Mouse (Mus musculus) stomach, postnatal 0 days (tissue): Measurements from ENCODE around the gene Tigd3. TPM values are rescaled to one million over a fixed set of nuclear protein-coding genes. Genes with fewer than 3 reads are reported as not detected.

Source experiments
- ATAC-seq: fragments of 200-750 bp; cut with Nextera tagmentation; 2 replicates; pipeline ENCODE4 v1.8.0; 2017; ENCODE audit not compliant: low FRiP score, low TSS enrichment
- DNase-seq: peaks from one replicate; pipeline ENCODE4 v3.0.0-alpha.2; 2016; ENCODE audit warnings: low spot score
- H3K27ac ChIP-seq: fragments of 300-500 bp; sonication (generic); replicated peaks from 2 replicates; pipeline ENCODE4 v1.5.1; 2014; ENCODE audit warnings: mild to moderate bottlenecking, control low read depth
- H3K27me3 ChIP-seq: fragments of 300-500 bp; sonication (generic); 2 replicates; pipeline ENCODE4 v1.6.1; 2014; ENCODE audit warnings: low read length; ENCODE audit not compliant: control insufficient read depth, insufficient read depth
- H3K36me3 ChIP-seq: fragments of 300-500 bp; sonication (generic); 2 replicates; pipeline ENCODE4 v1.6.1; 2014; ENCODE audit warnings: low read length, mixed read lengths; ENCODE audit not compliant: control insufficient read depth, insufficient read depth
- H3K4me1 ChIP-seq: fragments of 300-500 bp; sonication (generic); replicated peaks from 2 replicates; pipeline ENCODE4 v1.6.1; 2014; ENCODE audit warnings: antibody characterized with exemption; ENCODE audit not compliant: control insufficient read depth, insufficient read depth
- H3K4me2 ChIP-seq: fragments of 300-500 bp; sonication (generic); replicated peaks from 2 replicates; pipeline ENCODE4 v1.6.1; 2014; ENCODE audit warnings: low read depth, mild to moderate bottlenecking, control low read depth, moderate library complexity
- H3K4me3 ChIP-seq: fragments of 300-500 bp; sonication (generic); 2 replicates; pipeline ENCODE4 v1.5.1; 2014; ENCODE audit warnings: low read depth, low read length, control low read depth
- H3K9ac ChIP-seq: fragments of 300-500 bp; sonication (generic); 2 replicates; pipeline ENCODE4 v1.6.1; 2014; ENCODE audit warnings: mild to moderate bottlenecking, low read length, control low read depth, mixed read lengths
- H3K9me3 ChIP-seq: fragments of 300-500 bp; sonication (generic); 2 replicates; pipeline ENCODE4 v1.6.1; 2016; ENCODE audit warnings: low read length; ENCODE audit not compliant: control insufficient read depth
- CTCF ChIP-seq: IDR thresholded peaks from 2 replicates; pipeline ENCODE4 v1.5.1; 2016; ENCODE audit warnings: antibody characterized with exemption, low read depth, mild to moderate bottlenecking, moderate library complexity
- EP300 ChIP-seq: optimal IDR thresholded peaks from 2 replicates; pipeline ENCODE3; 2016; ENCODE audit warnings: antibody characterized with exemption
- WGBS: fragments of 180-500 bp; shearing (Covaris S2); extraction: QIAGEN DNeasy Blood & Tissue Kit; methylation state at CpG from one replicate; pipeline ENCODE4 v1.1.7; 2014; 5-methylcytosine and 5-hydroxymethylcytosine counted together
- polyA plus RNA-seq: library from polyadenylated mRNA; unstranded; fragments of >200 nt; fragmentation: Nextera tagmentation; extraction: Ambion mirVana; gene quantifications from 2 replicates; pipeline ENCODE4 v1.2.1, GENCODE M21; 2015

Gene Tigd3
- polyA plus RNA-seq, 1 experiment from 2014 or later = 1.0 TPM

DNA sequence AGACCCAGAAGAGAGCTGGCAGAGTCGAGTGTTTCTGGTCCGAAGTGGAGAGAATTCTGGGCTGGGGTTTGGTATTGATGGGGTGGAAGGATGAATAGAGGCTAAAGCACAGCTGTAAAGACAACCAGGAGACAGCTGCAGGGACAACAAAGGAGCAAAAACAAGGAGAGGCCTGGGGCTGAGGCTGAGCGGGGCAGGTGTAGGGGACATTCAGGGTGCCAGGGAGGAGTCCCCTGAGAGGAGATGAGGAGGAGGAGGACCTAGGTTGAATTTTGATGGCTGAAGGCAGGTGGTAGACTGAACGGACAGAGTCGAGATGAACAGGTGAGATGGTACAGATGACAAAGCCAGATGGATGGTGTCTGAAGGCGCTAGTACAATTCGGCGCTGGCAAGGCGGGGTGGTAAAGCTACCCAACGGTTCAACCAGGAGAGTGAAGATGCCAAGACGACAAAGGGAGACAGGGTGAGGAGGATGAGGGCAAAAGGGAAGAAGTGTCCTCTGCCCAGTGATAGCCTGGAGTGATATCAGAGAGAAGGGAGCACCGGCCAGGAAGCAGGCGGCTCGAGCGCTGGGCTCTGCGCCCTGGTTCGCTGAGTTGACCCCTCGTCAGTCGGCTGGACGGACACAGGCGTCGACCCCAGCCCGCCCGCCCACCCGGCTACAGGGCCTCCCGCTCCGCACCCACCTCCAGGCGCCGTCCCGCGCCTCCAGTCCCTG, 507 bp downstream of the Tigd3 start:
- Histone ChIP-seq H3K9me3 (no peaks in the 10 kb centered on the region), H3K4me1 (no peaks in the 10 kb centered on the region; the same call in 1 of the 2 replicates), H3K9ac (peak overlapping the region; percentile 72), H3K36me3 (peaks cover 8% of the 10 kb centered on the region), H3K27me3 (no peaks in the 10 kb centered on the region), H3K4me2 (peak overlapping the region; percentile 85), H3K4me3 (peak overlapping the region; percentile 62), H3K27ac (0 out of 2 replicates have a peak overlapping the region, but pooled peaks have one; percentile 30)
- ATAC-seq (peak; percentile 18; the same call in 1 of the 2 replicates), DNase-seq (no peak)
- TF ChIP-seq EP300 = no peak
- no peak for TF ChIP-seq CTCF
- WGBS = 10% methylated on average over 30 of the region's 31 CpGs

DNA sequence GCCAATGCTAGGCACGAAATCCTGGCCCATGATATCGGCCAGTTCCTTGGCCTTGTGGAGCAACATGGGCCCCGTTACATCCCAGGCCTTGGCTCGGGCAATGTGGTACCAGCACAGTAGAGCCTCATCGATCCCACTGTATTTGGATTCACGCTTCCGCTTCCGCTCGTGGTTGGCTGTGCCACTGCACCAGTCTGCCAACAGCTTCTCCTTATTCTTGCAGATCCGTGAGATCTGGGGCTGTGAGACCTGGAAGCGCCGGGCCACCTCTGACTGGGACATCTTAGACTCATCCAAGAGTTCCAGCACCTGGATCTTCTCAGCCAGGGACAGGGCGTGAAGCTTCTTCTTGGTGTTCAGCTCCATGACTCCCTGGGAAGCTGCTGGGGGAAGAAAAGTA, 1.2 kb downstream of the Tigd3 start:
- H3K9me3 ChIP-seq = no peaks in the 10 kb centered on the region
- H3K4me3 ChIP-seq = no peak overlapping the region
- WGBS = 89% methylated on average over 13 of the region's 13 CpGs
- no peak overlapping the region for H3K27ac ChIP-seq
- peaks cover 5% of the 10 kb centered on the region for H3K36me3 ChIP-seq
- DNase-seq (no peak), ATAC-seq (no peak)
- no peaks in the 10 kb centered on the region; the same call in 1 of the 2 replicates for H3K4me1 ChIP-seq
- no peak for TF ChIP-seq CTCF
- TF ChIP-seq EP300 = no peak
- no peaks in the 10 kb centered on the region for H3K27me3 ChIP-seq
- H3K9ac ChIP-seq = no peak overlapping the region
- no peak overlapping the region for H3K4me2 ChIP-seq

- TF ChIP-seq CTCF (no peak), EP300 (no peak)
- Histone ChIP-seq H3K27me3 (no peaks in the 10 kb centered on the region), H3K36me3 (peaks cover 5% of the 10 kb centered on the region), H3K9ac (no peak overlapping the region), H3K4me1 (no peaks in the 10 kb centered on the region; the same call in 1 of the 2 replicates), H3K4me2 (no peak overlapping the region), H3K27ac (no peak overlapping the region), H3K9me3 (no peaks in the 10 kb centered on the region), H3K4me3 (no peak overlapping the region)
- ATAC-seq = no peak
- WGBS = 93% methylated on average over 7 of the region's 7 CpGs
- no peak for DNase-seq
Measured at GRCm38 (mm10) chr19:5892262-5892661, 1.7 kb downstream of the Tigd3 start.

- Histone ChIP-seq H3K27me3 (no peaks in the 10 kb centered on the region), H3K4me3 (no peak overlapping the region), H3K4me1 (no peaks in the 10 kb centered on the region; the same call in 1 of the 2 replicates), H3K36me3 (peaks cover 3% of the 10 kb centered on the region), H3K27ac (no peak overlapping the region), H3K9me3 (no peaks in the 10 kb centered on the region), H3K9ac (no peak overlapping the region), H3K4me2 (no peak overlapping the region)
- 94% methylated on average over 12 of the region's 12 CpGs for WGBS
- no peak for DNase-seq
- no peak for ATAC-seq
- TF ChIP-seq CTCF = no peak
- TF ChIP-seq EP300 = no peak
Measured at GRCm38 (mm10) chr19:5891521-5892258, 2.3 kb downstream of the Tigd3 start.

GRCm38 (mm10) chr19:5889211-5889610, 4.7 kb downstream of the Tigd3 start:
- H3K4me3 ChIP-seq = no peak overlapping the region
- WGBS = 41% methylated on average over 4 of the region's 4 CpGs
- H3K9me3 ChIP-seq = no peaks in the 10 kb centered on the region
- ATAC-seq = no peak
- H3K4me2 ChIP-seq = no peak overlapping the region
- no peak for TF ChIP-seq EP300
- no peak for TF ChIP-seq CTCF
- no peaks in the 10 kb centered on the region; the same call in 1 of the 2 replicates for H3K4me1 ChIP-seq
- no peaks in the 10 kb centered on the region for H3K27me3 ChIP-seq
- H3K36me3 ChIP-seq = no peaks in the 10 kb centered on the region
- no peak for DNase-seq
- H3K9ac ChIP-seq = no peak overlapping the region
- H3K27ac ChIP-seq = no peak overlapping the region
